Mouse (Mus musculus) hindbrain, embryonic 11.5 days (tissue): Measurements from ENCODE around the gene Pcnt. TPM values are rescaled to one million over a fixed set of nuclear protein-coding genes. Genes with fewer than 3 reads are reported as not detected.
A peak's percentile ranks its signal among the peaks of the same experiment; 100 is the strongest.

Experiments
- ATAC-seq: fragments of 200-750 bp; cut with Nextera tagmentation; 2 replicates; pipeline ENCODE4 v1.8.0; 2017; ENCODE audit warnings: mild to moderate bottlenecking, moderate TSS enrichment, moderate library complexity; ENCODE audit not compliant: low FRiP score
- DNase-seq: peaks from one replicate; pipeline ENCODE4 v3.0.0-alpha.2; 2015; ENCODE audit warnings: low spot score
- H3K27ac ChIP-seq: fragments of 300-500 bp; sonication (generic); 2 replicates; pipeline ENCODE4 v1.5.1; 2014; ENCODE audit warnings: mild to moderate bottlenecking, low read depth, low read length
- H3K27me3 ChIP-seq: fragments of 300-500 bp; sonication (generic); 2 replicates; pipeline ENCODE4 v1.6.1; 2014; ENCODE audit warnings: mild to moderate bottlenecking, low read length, moderate library complexity, mixed read lengths; ENCODE audit not compliant: control insufficient read depth, insufficient read depth
- H3K36me3 ChIP-seq: fragments of 300-500 bp; sonication (generic); 2 replicates; pipeline ENCODE4 v1.6.1; 2014; ENCODE audit warnings: mild to moderate bottlenecking, low read length, moderate library complexity, mixed read lengths; ENCODE audit not compliant: control insufficient read depth, insufficient read depth
- H3K4me1 ChIP-seq: fragments of 300-500 bp; sonication (generic); replicated peaks from 2 replicates; pipeline ENCODE4 v1.6.1; 2014; ENCODE audit warnings: low read length, mixed read lengths; ENCODE audit not compliant: control insufficient read depth, insufficient read depth
- H3K4me2 ChIP-seq: fragments of 300-500 bp; sonication (generic); replicated peaks from 2 replicates; pipeline ENCODE4 v1.6.1; 2014; ENCODE audit warnings: mild to moderate bottlenecking, low read depth, low read length
- H3K4me3 ChIP-seq: fragments of 300-500 bp; sonication (generic); 2 replicates; pipeline ENCODE4 v1.5.1; 2014; ENCODE audit warnings: low read depth, low read length
- H3K9ac ChIP-seq: fragments of 300-500 bp; sonication (generic); 2 replicates; pipeline ENCODE4 v1.6.1; 2014; ENCODE audit warnings: low read depth, low read length
- H3K9me3 ChIP-seq: fragments of 300-500 bp; sonication (generic); 2 replicates; pipeline ENCODE4 v1.6.1; 2016; ENCODE audit warnings: low read length; ENCODE audit not compliant: control insufficient read depth
- WGBS: fragments of 180-500 bp; shearing (Covaris S2); extraction: QIAGEN DNeasy Blood & Tissue Kit; methylation state at CpG from one replicate; pipeline ENCODE4 v1.1.7; 2014; 5-methylcytosine and 5-hydroxymethylcytosine counted together
- polyA plus RNA-seq: library from polyadenylated mRNA; unstranded; fragments of >200 nt; fragmentation: Nextera tagmentation; extraction: Ambion mirVana; gene quantifications from 2 replicates; pipeline ENCODE4 v1.2.1, GENCODE M21; 2014

Pcnt gene
- polyA plus RNA-seq, 1 experiment from 2014 or later, result 16.5 TPM

- Histone ChIP-seq H3K27ac (no peak overlapping the region), H3K36me3 (0 out of 2 replicates have a peak, but pooled peaks cover 6% of the 10 kb centered on the region), H3K4me2 (no peak overlapping the region), H3K9ac (no peak overlapping the region), H3K4me3 (no peak overlapping the region), H3K4me1 (no peaks in the 10 kb centered on the region), H3K9me3 (no peaks in the 10 kb centered on the region), H3K27me3 (no peaks in the 10 kb centered on the region)
- 79% methylated on average over 3 of the region's 3 CpGs for WGBS
- ATAC-seq, result no peak
- no peak for DNase-seq
Observed at GRCm38 (mm10) chr10:76371736-76372135, 70.8 kb downstream of the Pcnt start.

- ATAC-seq (no peak), DNase-seq (no peak)
- Histone ChIP-seq H3K4me1 (no peaks in the 10 kb centered on the region), H3K27ac (no peak overlapping the region), H3K9ac (no peak overlapping the region), H3K36me3 (0 out of 2 replicates have a peak, but pooled peaks cover 6% of the 10 kb centered on the region), H3K4me3 (no peak overlapping the region), H3K4me2 (no peak overlapping the region), H3K27me3 (no peaks in the 10 kb centered on the region), H3K9me3 (no peaks in the 10 kb centered on the region)
- 95% methylated on average over 13 of the region's 13 CpGs for WGBS
Observed at GRCm38 (mm10) chr10:76368766-76369165, 73.8 kb downstream of the Pcnt start.

GRCm38 (mm10) chr10:76363233-76363632 lies 79.4 kb downstream of the Pcnt start:
- Histone ChIP-seq H3K4me3 (no peak overlapping the region), H3K4me1 (no peaks in the 10 kb centered on the region), H3K9ac (no peak overlapping the region), H3K27me3 (no peaks in the 10 kb centered on the region), H3K36me3 (no peaks in the 10 kb centered on the region), H3K9me3 (no peaks in the 10 kb centered on the region), H3K4me2 (no peak overlapping the region), H3K27ac (no peak overlapping the region)
- ATAC-seq, result no peak
- no peak for DNase-seq
- 86% methylated on average over 3 of the region's 3 CpGs for WGBS

- H3K36me3 ChIP-seq, result no peaks in the 10 kb centered on the region
- H3K4me2 ChIP-seq, result no peak overlapping the region
- DNase-seq (no peak), ATAC-seq (no peak)
- WGBS, result 94% methylated on average over 5 of the region's 5 CpGs
- H3K9ac ChIP-seq, result no peak overlapping the region
- H3K27me3 ChIP-seq, result no peaks in the 10 kb centered on the region
- H3K4me1 ChIP-seq, result no peaks in the 10 kb centered on the region
- no peak overlapping the region for H3K4me3 ChIP-seq
- H3K9me3 ChIP-seq, result no peaks in the 10 kb centered on the region
- no peak overlapping the region for H3K27ac ChIP-seq
Observed at GRCm38 (mm10) chr10:76358468-76358867, 84.1 kb downstream of the Pcnt start.

GRCm38 (mm10) chr10:76357286-76357875 lies 85.2 kb downstream of the Pcnt start:
- WGBS, result 96% methylated on average over 8 of the region's 8 CpGs
- Histone ChIP-seq H3K27me3 (no peaks in the 10 kb centered on the region), H3K36me3 (0 out of 2 replicates have a peak, but pooled peaks cover 2% of the 10 kb centered on the region), H3K9ac (no peak overlapping the region), H3K9me3 (no peaks in the 10 kb centered on the region), H3K4me1 (no peaks in the 10 kb centered on the region), H3K4me2 (no peak overlapping the region), H3K4me3 (no peak overlapping the region), H3K27ac (no peak overlapping the region)
- ATAC-seq (no peak), DNase-seq (no peak)

- Histone ChIP-seq H3K9me3 (no peaks in the 10 kb centered on the region), H3K4me3 (no peak overlapping the region), H3K36me3 (0 out of 2 replicates have a peak, but pooled peaks cover 4% of the 10 kb centered on the region), H3K4me2 (no peak overlapping the region), H3K27ac (no peak overlapping the region), H3K27me3 (no peaks in the 10 kb centered on the region), H3K9ac (no peak overlapping the region), H3K4me1 (no peaks in the 10 kb centered on the region)
- 91% methylated on average over 12 of the region's 12 CpGs for WGBS
- DNase-seq (no peak), ATAC-seq (no peak)
Observed at GRCm38 (mm10) chr10:76354974-76355373, 87.6 kb downstream of the Pcnt start.

GRCm38 (mm10) chr10:76353986-76354385 lies 88.6 kb downstream of the Pcnt start:
- DNase-seq (no peak), ATAC-seq (no peak)
- Histone ChIP-seq H3K27me3 (no peaks in the 10 kb centered on the region), H3K4me1 (no peaks in the 10 kb centered on the region), H3K4me2 (no peak overlapping the region), H3K9ac (no peak overlapping the region), H3K36me3 (0 out of 2 replicates have a peak, but pooled peaks cover 4% of the 10 kb centered on the region), H3K9me3 (no peaks in the 10 kb centered on the region), H3K27ac (no peak overlapping the region), H3K4me3 (no peak overlapping the region)
- 97% methylated on average over 12 of the region's 12 CpGs for WGBS

GRCm38 (mm10) chr10:76351953-76352352 lies 90.6 kb downstream of the Pcnt start:
- Histone ChIP-seq H3K4me1 (no peaks in the 10 kb centered on the region), H3K9ac (no peak overlapping the region), H3K9me3 (no peaks in the 10 kb centered on the region), H3K27me3 (no peaks in the 10 kb centered on the region), H3K27ac (no peak overlapping the region), H3K4me2 (no peak overlapping the region), H3K4me3 (no peak overlapping the region), H3K36me3 (0 out of 2 replicates have a peak, but pooled peaks cover 4% of the 10 kb centered on the region)
- no peak for ATAC-seq
- 90% methylated on average over 7 of the region's 7 CpGs for WGBS
- DNase-seq, result no peak

GRCm38 (mm10) chr10:76346589-76346988 lies 96.0 kb downstream of the Pcnt start:
- WGBS, result 9% methylated on average over 4 of the region's 4 CpGs
- peak; percentile 74 for DNase-seq
- ATAC-seq, result no peak
- H3K27ac ChIP-seq, result no peak overlapping the region
- no peaks in the 10 kb centered on the region for H3K9me3 ChIP-seq
- 0 out of 2 replicates have a peak, but pooled peaks cover 2% of the 10 kb centered on the region for H3K4me1 ChIP-seq
- H3K4me3 ChIP-seq, result no peak overlapping the region
- H3K9ac ChIP-seq, result no peak overlapping the region
- H3K27me3 ChIP-seq, result no peaks in the 10 kb centered on the region
- H3K36me3 ChIP-seq, result no peaks in the 10 kb centered on the region
- no peak overlapping the region for H3K4me2 ChIP-seq
